25 mouse cellular contexts compared by ENCODE assay signal in genomic region chr4:95933801-95934356, GRCm38 (mm10). TPM values are rescaled to one million over a fixed set of nuclear protein-coding genes. Genes with fewer than 3 reads are reported as not detected.
DNase-seq lines count a peak whose midpoint lies in the region; ATAC-seq and TF ChIP-seq lines count a peak whose summit lies in the region.
"Had no signal": no experiment of that assay in that cellular context is flagged by ENCODE, and none has a peak within 500 bp of the region (broad histone marks: within the 10 kb centered on the region; RNA-seq: fewer than 3 reads in every experiment).

No protein-coding gene starts in this region.

- 0 out of 2 replicates have a peak overlapping the region, but pooled peaks have one; percentile 11 for H3K27ac ChIP-seq in embryonic fibroblast, embryonic 13.5 days (ENCODE audit: insufficient read depth, low read length)
- H3K27ac ChIP-seq in kidney, adult 2 months (ENCODE audit: insufficient read depth, low read depth, low read length) = peak overlapping the region; percentile 80
- no peak overlapping the region for H3K27ac ChIP-seq in midbrain, postnatal 0 days (ENCODE audit: low read depth, low read length)
- no peak overlapping the region for H3K27ac ChIP-seq in hindbrain, embryonic 16.5 days (ENCODE audit: low read depth, low read length)
- H3K27ac ChIP-seq: forebrain, embryonic 15.5 days; heart, embryonic 10.5 days; hindbrain, embryonic 15.5 days; layer of hippocampus, adult 2 months; lung, embryonic 15.5 days; midbrain, embryonic 15.5 days; stomach, embryonic 15.5 days had no signal

- DNase-seq in kidney, adult 2 months = peak; percentile 85
- DNase-seq in kidney, postnatal 14 days = peak; percentile 74
- no peak for DNase-seq in left cerebral cortex, adult 18-20 months (ENCODE audit: low spot score in 2 of 2)
- no peak for DNase-seq in midbrain, postnatal 0 days (ENCODE audit: low spot score)
- DNase-seq in urinary bladder, postnatal 10 days (ENCODE audit: low spot score) = no peak
- DNase-seq: adrenal gland, adult 8-10 months; cerebellum, adult 11 months; cerebellum, postnatal 14 days; embryo, embryonic 11 days; gastrocnemius, postnatal 36 days; heart, postnatal 36 days; right cerebral cortex, adult 18-20 months; thymus, adult 2 months had no signal

- no peak overlapping the region for H3K4me2 ChIP-seq in midbrain, postnatal 0 days (ENCODE audit: low read depth, low read length, poor library complexity, severe bottlenecking)
- H3K4me2 ChIP-seq in hindbrain, embryonic 16.5 days (ENCODE audit: low read length) = no peak overlapping the region
- H3K4me2 ChIP-seq: forebrain, embryonic 15.5 days; hindbrain, embryonic 15.5 days; liver, embryonic 11.5 days; lung, embryonic 15.5 days; midbrain, embryonic 15.5 days; stomach, embryonic 15.5 days had no signal

- H3K9me3 ChIP-seq in midbrain, postnatal 0 days (ENCODE audit: low read length) = no peaks in the 10 kb centered on the region
- H3K9me3 ChIP-seq in hindbrain, embryonic 16.5 days (ENCODE audit: control insufficient read depth, low read length) = no peaks in the 10 kb centered on the region
- H3K9me3 ChIP-seq: forebrain, embryonic 15.5 days; heart, embryonic 10.5 days; hindbrain, embryonic 15.5 days; lung, embryonic 15.5 days; midbrain, embryonic 15.5 days; stomach, embryonic 15.5 days had no signal

- WGBS in kidney, adult 2 months = 46% methylated on average over 9 of the region's 9 CpGs
- 89% methylated on average over 9 of the region's 9 CpGs for WGBS in midbrain, postnatal 0 days
- WGBS in hindbrain, embryonic 16.5 days = 90% methylated on average over 9 of the region's 9 CpGs

- H3K9ac ChIP-seq in midbrain, postnatal 0 days (replicated peaks; ENCODE audit: low read length, poor library complexity, severe bottlenecking) = no peak overlapping the region
- H3K9ac ChIP-seq in hindbrain, embryonic 16.5 days (ENCODE audit: low read depth, low read length) = no peak overlapping the region
- H3K9ac ChIP-seq: forebrain, embryonic 15.5 days; hindbrain, embryonic 15.5 days; lung, embryonic 15.5 days; midbrain, embryonic 15.5 days; stomach, embryonic 15.5 days had no signal

- TF ChIP-seq POLR2A in embryonic fibroblast, embryonic 13.5 days (IDR thresholded peaks at IDR 0.05; ENCODE audit: low read depth, low read length) = no peak
- TF ChIP-seq POLR2A in kidney, adult 2 months (IDR thresholded peaks at IDR 0.05; ENCODE audit: low read depth, low read length) = no peak

- ATAC-seq in midbrain, postnatal 0 days (ENCODE audit: low FRiP score) = no peak
- ATAC-seq in hindbrain, embryonic 16.5 days = no peak
- ATAC-seq: CD4-positive, CD25-positive, alpha-beta regulatory T cell, adult 4 months; forebrain, embryonic 15.5 days; midbrain, embryonic 15.5 days had no signal

- H3K4me3 ChIP-seq in embryonic fibroblast, embryonic 13.5 days (ENCODE audit: insufficient read depth, low read length) = no peak overlapping the region
- no peak overlapping the region for H3K4me3 ChIP-seq in kidney, adult 2 months (ENCODE audit: insufficient read depth, low read depth, low read length)
- H3K4me3 ChIP-seq in midbrain, postnatal 0 days (ENCODE audit: low read depth, low read length) = no peak overlapping the region
- no peak overlapping the region for H3K4me3 ChIP-seq in hindbrain, embryonic 16.5 days (ENCODE audit: low read length)
- H3K4me3 ChIP-seq: forebrain, embryonic 15.5 days; heart, embryonic 10.5 days; hindbrain, embryonic 15.5 days; layer of hippocampus, adult 2 months; lung, embryonic 15.5 days; midbrain, embryonic 15.5 days; stomach, embryonic 15.5 days had no signal

- no peaks in the 10 kb centered on the region for H3K36me3 ChIP-seq in kidney, adult 2 months (ENCODE audit: control insufficient read depth, insufficient read depth, low read length)
- H3K36me3 ChIP-seq in midbrain, postnatal 0 days (ENCODE audit: insufficient read depth, low read length) = no peaks in the 10 kb centered on the region
- no peaks in the 10 kb centered on the region for H3K36me3 ChIP-seq in hindbrain, embryonic 16.5 days (ENCODE audit: control insufficient read depth, insufficient read depth, low read length)
- H3K36me3 ChIP-seq: forebrain, embryonic 15.5 days; heart, embryonic 10.5 days; hindbrain, embryonic 15.5 days; lung, embryonic 15.5 days; midbrain, embryonic 15.5 days; stomach, embryonic 15.5 days had no signal

- no peaks in the 10 kb centered on the region for H3K27me3 ChIP-seq in kidney, adult 2 months (replicated peaks; ENCODE audit: control insufficient read depth, insufficient read depth, low read length)
- no peaks in the 10 kb centered on the region for H3K27me3 ChIP-seq in midbrain, postnatal 0 days (ENCODE audit: insufficient read depth, low read length)
- no peaks in the 10 kb centered on the region for H3K27me3 ChIP-seq in hindbrain, embryonic 16.5 days (replicated peaks; ENCODE audit: control insufficient read depth, insufficient read depth, low read length)
- H3K27me3 ChIP-seq: hindbrain, embryonic 15.5 days; lung, embryonic 15.5 days; midbrain, embryonic 15.5 days; stomach, embryonic 15.5 days had no signal

- H3K4me1 ChIP-seq in embryonic fibroblast, embryonic 13.5 days (ENCODE audit: control insufficient read depth, insufficient read depth, low read length) = peaks cover 2% of the 10 kb centered on the region; the same call in 1 of the 2 replicates
- peaks cover 11% of the 10 kb centered on the region; the same call in 1 of the 2 replicates for H3K4me1 ChIP-seq in kidney, adult 2 months (ENCODE audit: control insufficient read depth, insufficient read depth, low read length)
- H3K4me1 ChIP-seq in midbrain, postnatal 0 days (ENCODE audit: insufficient read depth, low read length) = no peaks in the 10 kb centered on the region
- no peaks in the 10 kb centered on the region for H3K4me1 ChIP-seq in hindbrain, embryonic 16.5 days (ENCODE audit: control insufficient read depth, insufficient read depth, low read depth, low read length)
- H3K4me1 ChIP-seq: forebrain, embryonic 15.5 days; heart, embryonic 10.5 days; hindbrain, embryonic 15.5 days; lung, embryonic 15.5 days; midbrain, embryonic 15.5 days; stomach, embryonic 15.5 days had no signal

- no peak for TF ChIP-seq CTCF in embryonic fibroblast, embryonic 13.5 days (IDR thresholded peaks at IDR 0.05; ENCODE audit: borderline replicate concordance, insufficient read depth, low read length)
- no peak for TF ChIP-seq CTCF in kidney, adult 2 months (conservative IDR thresholded peaks at IDR 0.05; ENCODE audit: insufficient read depth, insufficient read length, low read depth, low read length)
- no peak for TF ChIP-seq CTCF in midbrain, postnatal 0 days (IDR thresholded peaks at IDR 0.05)

RNA-seq across cellular contexts. Expression of gene Hook1, which starts 33.2 kb away (rescaled TPM):
- polyA plus RNA-seq in embryonic fibroblast, embryonic 13.5 days (2011; ENCODE audit: insufficient read length, low read depth, missing spikeins) = 1.3 and 2.2 TPM in 2 replicates
- polyA plus RNA-seq in kidney, adult 2 months (2012; rRNA removed) = 7.6 and 10.2 TPM in 2 replicates
- 10 to 100 TPM; 65.6 to 71.5 TPM for total RNA-seq in left cerebral cortex, adult 18-20 months (2021)
- 34.7 and 73.1 TPM in 2 replicates for total RNA-seq in midbrain, postnatal 0 days (2014; rRNA removed)
- polyA plus RNA-seq in midbrain, postnatal 0 days (2015; fragmentation: Nextera tagmentation; extraction: Ambion mirVana) = 71.7 and 78.6 TPM in 2 replicates
- 64.9 and 67.8 TPM in 2 replicates for polyA plus RNA-seq in hindbrain, embryonic 16.5 days (2015; fragmentation: Nextera tagmentation; extraction: Ambion mirVana)
- total RNA-seq: MEL had no signal

Comparison
In these comparisons a context has a peak if more than half of its experiments do, and no peak if none do; other contexts are left out.
1. H3K27ac ChIP-seq: peak in embryonic fibroblast, embryonic 13.5 days (single experiment) and kidney, adult 2 months (single experiment); none in midbrain, postnatal 0 days (single experiment) and hindbrain, embryonic 16.5 days (single experiment).
2. DNase-seq: peak in kidney, adult 2 months (single experiment) and kidney, postnatal 14 days (single experiment); none in left cerebral cortex, adult 18-20 months (0 of 2), midbrain, postnatal 0 days (single experiment) and urinary bladder, postnatal 10 days (single experiment).